Mouse (Mus musculus): Measurements from ENCODE around the gene Hnrnpll. TPM values are rescaled to one million over a fixed set of nuclear protein-coding genes. Genes with fewer than 3 reads are reported as not detected.
"Not testable (repeated sequence)": the region's sequence is repeated elsewhere in the genome, so short reads cannot be mapped to it uniquely, and the experiment has no call there.

Gene Hnrnpll
- polyA plus RNA-seq, 1 experiment from 2014 or later: 47.6 TPM

- WGBS: 85% methylated on average over 27 of the region's 27 CpGs
- Histone ChIP-seq H3K4me1 (peaks cover 2% of the 10 kb centered on the region), H3K27me3 (no peaks in the 10 kb centered on the region), H3K4me2 (no peak overlapping the region), H3K9ac (no peak overlapping the region), H3K9me3 (no peaks in the 10 kb centered on the region), H3K36me3 (peaks cover 39% of the 10 kb centered on the region), H3K27ac (no peak overlapping the region), H3K4me3 (no peak overlapping the region)
- ATAC-seq (ENCODE audit: insufficient number of reproducible peaks, low FRiP score, low TSS enrichment, low read depth): no peak
Measured at GRCm38 (mm10) chr17:80053931-80054734, 8.0 kb downstream of the Hnrnpll start.

- WGBS: 86% methylated on average over 1 of the region's 1 CpGs
- H3K4me1 ChIP-seq: 0 out of 2 replicates have a peak, but pooled peaks cover 2% of the 10 kb centered on the region
- no peaks in the 10 kb centered on the region for H3K27me3 ChIP-seq
- H3K4me2 ChIP-seq: no peak overlapping the region
- H3K36me3 ChIP-seq: peaks cover 55% of the 10 kb centered on the region
- H3K27ac ChIP-seq: no peak overlapping the region
- no peak overlapping the region for H3K9ac ChIP-seq
- no peak for ATAC-seq (ENCODE audit: insufficient number of reproducible peaks, low FRiP score, low TSS enrichment, low read depth)
- H3K4me3 ChIP-seq: no peak overlapping the region
- H3K9me3 ChIP-seq: no peaks in the 10 kb centered on the region
Measured at GRCm38 (mm10) chr17:80051682-80052081, 10.5 kb downstream of the Hnrnpll start.

GRCm38 (mm10) chr17:80049300-80049699 lies 12.8 kb downstream of the Hnrnpll start:
- H3K4me3 ChIP-seq; H3K4me1 ChIP-seq; H3K9ac ChIP-seq; ATAC-seq (ENCODE audit: insufficient number of reproducible peaks, low FRiP score, low TSS enrichment, low read depth); H3K4me2 ChIP-seq; H3K27me3 ChIP-seq; H3K9me3 ChIP-seq; H3K27ac ChIP-seq: not testable (repeated sequence)
- peaks cover 63% of the 10 kb centered on the region for H3K36me3 ChIP-seq

GRCm38 (mm10) chr17:80048230-80048629 lies 13.9 kb downstream of the Hnrnpll start:
- H3K9me3 ChIP-seq: no peaks in the 10 kb centered on the region
- no peak overlapping the region for H3K27ac ChIP-seq
- peaks cover 58% of the 10 kb centered on the region for H3K36me3 ChIP-seq
- H3K4me1 ChIP-seq: no peaks in the 10 kb centered on the region
- H3K27me3 ChIP-seq: no peaks in the 10 kb centered on the region
- no peak overlapping the region for H3K4me2 ChIP-seq
- 68% methylated on average over 7 of the region's 7 CpGs for WGBS
- H3K9ac ChIP-seq: no peak overlapping the region
- H3K4me3 ChIP-seq: no peak overlapping the region
- ATAC-seq (ENCODE audit: insufficient number of reproducible peaks, low FRiP score, low TSS enrichment, low read depth): no peak

- Histone ChIP-seq H3K27ac (no peak overlapping the region), H3K27me3 (no peaks in the 10 kb centered on the region), H3K4me2 (no peak overlapping the region), H3K36me3 (peaks cover 32% of the 10 kb centered on the region), H3K4me3 (no peak overlapping the region), H3K4me1 (no peaks in the 10 kb centered on the region), H3K9ac (no peak overlapping the region), H3K9me3 (no peaks in the 10 kb centered on the region)
- 78% methylated on average over 1 of the region's 1 CpGs for WGBS
- no peak for ATAC-seq (ENCODE audit: insufficient number of reproducible peaks, low FRiP score, low TSS enrichment, low read depth)
Measured at GRCm38 (mm10) chr17:80041739-80042138, 20.4 kb downstream of the Hnrnpll start.

GRCm38 (mm10) chr17:80028675-80029074 lies 33.5 kb downstream of the Hnrnpll start:
- no peak for ATAC-seq (ENCODE audit: insufficient number of reproducible peaks, low FRiP score, low TSS enrichment, low read depth)
- no peak overlapping the region for H3K4me3 ChIP-seq
- WGBS: 87% methylated on average over 6 of the region's 6 CpGs
- no peaks in the 10 kb centered on the region for H3K27me3 ChIP-seq
- no peaks in the 10 kb centered on the region for H3K4me1 ChIP-seq
- H3K36me3 ChIP-seq: peaks cover 41% of the 10 kb centered on the region
- no peaks in the 10 kb centered on the region for H3K9me3 ChIP-seq
- H3K27ac ChIP-seq: no peak overlapping the region
- no peak overlapping the region for H3K4me2 ChIP-seq
- H3K9ac ChIP-seq: no peak overlapping the region

GRCm38 (mm10) chr17:80026189-80026936 lies 35.8 kb downstream of the Hnrnpll start:
- WGBS: 83% methylated on average over 5 of the region's 5 CpGs
- Histone ChIP-seq H3K27me3 (no peaks in the 10 kb centered on the region), H3K4me1 (no peaks in the 10 kb centered on the region), H3K27ac (no peak overlapping the region), H3K9ac (no peak overlapping the region), H3K9me3 (no peaks in the 10 kb centered on the region), H3K4me3 (no peak overlapping the region), H3K4me2 (no peak overlapping the region), H3K36me3 (peaks cover 26% of the 10 kb centered on the region)
- ATAC-seq (ENCODE audit: insufficient number of reproducible peaks, low FRiP score, low TSS enrichment, low read depth): no peak

GRCm38 (mm10) chr17:80022090-80022489 lies 40.0 kb downstream of the Hnrnpll start:
- Histone ChIP-seq H3K9me3 (no peaks in the 10 kb centered on the region), H3K27me3 (no peaks in the 10 kb centered on the region), H3K4me2 (no peak overlapping the region), H3K9ac (no peak overlapping the region), H3K4me1 (peaks cover 6% of the 10 kb centered on the region), H3K4me3 (no peak overlapping the region), H3K27ac (no peak overlapping the region; the same call in 1 of the 2 replicates), H3K36me3 (peaks cover 4% of the 10 kb centered on the region)
- 30% methylated on average over 5 of the region's 5 CpGs for WGBS
- no peak for ATAC-seq (ENCODE audit: insufficient number of reproducible peaks, low FRiP score, low TSS enrichment, low read depth)

- no peak overlapping the region for H3K9ac ChIP-seq
- H3K27ac ChIP-seq: no peak overlapping the region
- no peaks in the 10 kb centered on the region for H3K9me3 ChIP-seq
- H3K4me3 ChIP-seq: no peak overlapping the region
- H3K4me2 ChIP-seq: no peak overlapping the region
- no peaks in the 10 kb centered on the region for H3K27me3 ChIP-seq
- no peak for ATAC-seq (ENCODE audit: insufficient number of reproducible peaks, low FRiP score, low TSS enrichment, low read depth)
- H3K36me3 ChIP-seq: no peaks in the 10 kb centered on the region
- peaks cover 6% of the 10 kb centered on the region for H3K4me1 ChIP-seq
- WGBS: 71% methylated on average over 2 of the region's 2 CpGs
Measured at GRCm38 (mm10) chr17:80020495-80020894, 41.6 kb downstream of the Hnrnpll start.

GRCm38 (mm10) chr17:80018976-80019541 lies 43.1 kb downstream of the Hnrnpll start:
- Histone ChIP-seq H3K27ac (no peak overlapping the region), H3K4me3 (peak overlapping the region; percentile 15)
- ATAC-seq (ENCODE audit: insufficient number of reproducible peaks, low FRiP score, low TSS enrichment, low read depth): no peak

GRCm38 (mm10) chr17:80018239-80018975 lies 43.7 kb downstream of the Hnrnpll start:
- 58% methylated on average over 12 of the region's 12 CpGs for WGBS
- no peak overlapping the region for H3K9ac ChIP-seq
- H3K36me3 ChIP-seq: no peaks in the 10 kb centered on the region
- no peak for ATAC-seq (ENCODE audit: insufficient number of reproducible peaks, low FRiP score, low TSS enrichment, low read depth)
- no peak overlapping the region for H3K4me3 ChIP-seq
- no peaks in the 10 kb centered on the region for H3K9me3 ChIP-seq
- H3K4me2 ChIP-seq: no peak overlapping the region
- peaks cover 6% of the 10 kb centered on the region for H3K4me1 ChIP-seq
- no peak overlapping the region for H3K27ac ChIP-seq
- no peaks in the 10 kb centered on the region for H3K27me3 ChIP-seq

More at GRCm38 (mm10) chr17:80018976-80019541, 43.1 kb downstream of the Hnrnpll start:
- Histone ChIP-seq H3K4me2 (peak overlapping the region; percentile 43), H3K4me1 (peaks cover 6% of the 10 kb centered on the region), H3K9ac (no peak overlapping the region), H3K9me3 (no peaks in the 10 kb centered on the region), H3K27me3 (no peaks in the 10 kb centered on the region), H3K36me3 (no peaks in the 10 kb centered on the region)
- WGBS: 8% methylated on average over 22 of the region's 22 CpGs
